Mouse (Mus musculus) thymus, adult 2 months (tissue): ENCODE measurements around the gene Il18bp. TPM values are rescaled to one million over a fixed set of nuclear protein-coding genes. Genes with fewer than 3 reads are reported as not detected.

ENCODE experiments used
- DNase-seq: peaks from one replicate; pipeline ENCODE4 v3.0.0; 2021
- H3K27ac ChIP-seq: fragments of 200-500 bp; 2 replicates; pipeline ENCODE4 v1.5.1; 2012; ENCODE audit warnings: low read length, control low read depth; ENCODE audit not compliant: control insufficient read depth, insufficient read depth
- H3K27me3 ChIP-seq: fragments of 200-500 bp; 2 replicates; pipeline ENCODE4 v1.6.1; 2012; ENCODE audit warnings: mild to moderate bottlenecking, low read length, moderate library complexity, mixed read lengths; ENCODE audit not compliant: control insufficient read depth, insufficient read depth
- H3K36me3 ChIP-seq: fragments of 200-500 bp; 2 replicates; pipeline ENCODE4 v1.6.1; 2012; ENCODE audit warnings: mild to moderate bottlenecking, low read length, moderate library complexity; ENCODE audit not compliant: control insufficient read depth, insufficient read depth
- H3K4me1 ChIP-seq: fragments of 200-500 bp; replicated peaks from 2 replicates; pipeline ENCODE4 v1.6.1; 2012; ENCODE audit warnings: low read length; ENCODE audit not compliant: control insufficient read depth, insufficient read depth
- H3K4me3 ChIP-seq: fragments of 200-500 bp; 2 replicates; pipeline ENCODE4 v1.5.1; 2012; ENCODE audit warnings: mild to moderate bottlenecking, low read length, control low read depth, moderate library complexity; ENCODE audit not compliant: control insufficient read depth, insufficient read depth
- CTCF ChIP-seq: fragments of 200-500 bp; IDR thresholded peaks from 2 replicates; pipeline ENCODE4 v1.5.1; 2012; ENCODE audit warnings: mild to moderate bottlenecking, control low read depth, low read length, moderate library complexity, borderline replicate concordance; ENCODE audit not compliant: control insufficient read depth, poor library complexity, insufficient read depth; ENCODE audit errors: extremely low read depth
- POLR2A ChIP-seq: fragments of 200-500 bp; IDR thresholded peaks from 2 replicates; pipeline ENCODE4 v1.6.1; 2012; ENCODE audit warnings: mild to moderate bottlenecking, low read length, control low read depth, moderate library complexity; ENCODE audit not compliant: control insufficient read depth, poor library complexity, insufficient read depth; ENCODE audit errors: extremely low read depth
- WGBS: fragments of 180-500 bp; shearing (Covaris S2); methylation state at CpG from one replicate; pipeline ENCODE4 v1.1.7; 2018; 5-methylcytosine and 5-hydroxymethylcytosine counted together
- polyA plus RNA-seq: library from polyadenylated mRNA; depleted of rRNA; stranded (reverse); fragments of >200 nt; gene quantifications from 2 replicates; pipeline ENCODE4 v1.2.3, GENCODE M21; 2012

Gene Il18bp
- polyA plus RNA-seq, 1 experiment, result 80.7 TPM

- Histone ChIP-seq H3K27ac (no peak overlapping the region), H3K36me3 (peaks cover 85% of the 10 kb centered on the region), H3K4me1 (no peaks in the 10 kb centered on the region), H3K27me3 (no peaks in the 10 kb centered on the region), H3K4me3 (no peak overlapping the region)
- no peak for TF ChIP-seq CTCF
- no peak for DNase-seq
- 84% methylated on average over 1 of the region's 1 CpGs for WGBS
Measured at GRCm38 (mm10) chr7:102006520-102006919, 12.0 kb downstream of the Il18bp start.

DNA sequence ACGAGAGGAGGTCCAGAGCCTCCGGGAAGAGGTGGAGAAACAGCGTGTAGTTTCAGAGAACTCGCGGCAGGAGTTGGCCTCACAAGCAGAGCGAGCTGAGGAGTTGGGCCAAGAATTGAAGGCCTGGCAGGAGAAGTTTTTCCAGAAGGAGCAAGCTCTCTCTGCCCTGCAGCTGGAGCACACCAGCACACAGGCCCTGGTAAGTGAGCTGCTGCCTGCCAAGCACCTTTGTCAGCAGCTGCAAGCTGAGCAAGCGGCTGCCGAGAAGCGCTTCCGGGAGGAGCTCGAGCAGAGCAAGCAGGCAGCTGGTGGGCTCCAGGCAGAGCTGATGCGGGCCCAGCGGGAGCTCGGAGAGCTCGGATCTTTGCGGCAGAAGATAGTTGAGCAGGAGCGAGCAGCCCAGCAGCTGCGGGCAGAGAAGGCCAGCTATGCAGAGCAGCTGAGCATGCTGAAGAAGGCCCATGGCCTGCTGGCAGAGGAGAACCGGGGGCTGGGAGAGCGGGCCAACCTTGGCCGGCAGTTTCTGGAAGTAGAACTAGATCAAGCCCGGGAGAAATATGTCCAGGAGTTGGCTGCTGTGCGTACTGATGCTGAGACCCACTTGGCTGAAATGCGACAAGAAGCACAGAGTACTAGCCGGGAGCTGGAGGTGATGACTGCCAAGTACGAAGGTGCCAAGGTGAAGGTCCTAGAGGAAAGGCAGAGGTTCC is 17.4 kb downstream of the Il18bp start:
- Histone ChIP-seq H3K4me3 (no peak overlapping the region), H3K4me1 (no peaks in the 10 kb centered on the region), H3K27ac (no peak overlapping the region), H3K27me3 (no peaks in the 10 kb centered on the region), H3K36me3 (peaks cover 74% of the 10 kb centered on the region)
- DNase-seq, result no peak
- TF ChIP-seq CTCF, result no peak
- 93% methylated on average over 26 of the region's 26 CpGs for WGBS

DNA sequence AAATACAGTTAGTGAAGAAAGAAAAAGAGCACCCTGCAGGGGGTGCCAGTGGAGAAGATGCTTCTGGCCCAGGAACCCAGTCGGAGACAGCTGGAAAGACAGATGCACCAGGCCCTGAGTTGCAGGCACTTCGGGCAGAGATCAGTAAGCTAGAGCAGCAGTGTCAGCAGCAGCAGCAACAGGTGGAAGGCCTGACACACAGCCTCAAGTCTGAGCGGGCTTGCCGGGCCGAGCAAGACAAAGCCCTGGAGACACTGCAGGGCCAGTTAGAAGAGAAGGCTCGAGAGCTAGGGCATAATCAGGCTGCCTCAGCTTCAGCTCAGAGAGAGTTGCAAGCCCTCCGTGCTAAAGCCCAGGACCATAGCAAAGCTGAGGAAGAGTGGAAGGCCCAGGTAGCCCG is 18.2 kb downstream of the Il18bp start:
- Histone ChIP-seq H3K27ac (no peak overlapping the region), H3K27me3 (no peaks in the 10 kb centered on the region), H3K4me1 (no peaks in the 10 kb centered on the region), H3K4me3 (no peak overlapping the region), H3K36me3 (peaks cover 74% of the 10 kb centered on the region)
- no peak for TF ChIP-seq CTCF
- TF ChIP-seq POLR2A, result no peak
- no peak for DNase-seq
- 96% methylated on average over 8 of the region's 8 CpGs for WGBS

- no peaks in the 10 kb centered on the region for H3K27me3 ChIP-seq
- H3K36me3 ChIP-seq, result peaks cover 81% of the 10 kb centered on the region
- H3K27ac ChIP-seq, result no peak overlapping the region
- 96% methylated on average over 15 of the region's 15 CpGs for WGBS
- DNase-seq, result no peak
- H3K4me3 ChIP-seq, result no peak overlapping the region
- TF ChIP-seq CTCF (no peak), POLR2A (0 out of 2 replicates have a peak, but pooled peaks have one; percentile 5)
- H3K4me1 ChIP-seq, result no peaks in the 10 kb centered on the region
Measured at GRCm38 (mm10) chr7:101999461-102000151, 18.9 kb downstream of the Il18bp start.

GRCm38 (mm10) chr7:101998194-101998927 is 20.1 kb downstream of the Il18bp start:
- DNase-seq, result peak; percentile 80
- TF ChIP-seq CTCF, result peak; percentile 95
- no peak for TF ChIP-seq POLR2A
- Histone ChIP-seq H3K4me1 (no peaks in the 10 kb centered on the region), H3K27ac (no peak overlapping the region), H3K36me3 (peaks cover 88% of the 10 kb centered on the region), H3K27me3 (no peaks in the 10 kb centered on the region), H3K4me3 (no peak overlapping the region)
- 81% methylated on average over 14 of the region's 14 CpGs for WGBS

DNA sequence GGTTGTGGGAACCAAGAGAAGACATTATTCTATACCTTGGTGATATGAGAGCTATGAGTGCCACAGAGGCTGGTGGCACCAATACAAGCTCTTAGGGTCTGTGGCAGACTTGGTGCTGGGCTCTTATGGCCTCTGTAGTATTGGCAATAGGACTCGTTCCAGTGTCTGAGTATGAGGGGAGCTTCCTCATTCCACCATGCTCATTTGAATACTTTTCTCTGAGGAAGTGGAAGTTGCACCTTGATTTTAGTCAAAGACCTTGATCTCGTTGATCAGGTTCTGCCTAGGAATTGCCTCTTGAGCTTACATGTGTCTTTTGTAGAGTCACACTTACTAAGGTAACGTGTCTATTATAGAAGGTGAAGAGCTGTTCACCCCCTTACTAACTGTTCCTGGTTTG is 24.2 kb downstream of the Il18bp start:
- H3K4me1 ChIP-seq, result no peaks in the 10 kb centered on the region
- H3K36me3 ChIP-seq, result peaks cover 89% of the 10 kb centered on the region
- H3K27ac ChIP-seq, result no peak overlapping the region
- WGBS, result 86% methylated on average over 3 of the region's 3 CpGs
- no peak overlapping the region for H3K4me3 ChIP-seq
- TF ChIP-seq POLR2A, result no peak
- TF ChIP-seq CTCF, result no peak
- no peaks in the 10 kb centered on the region for H3K27me3 ChIP-seq
- DNase-seq, result no peak

GRCm38 (mm10) chr7:101985081-101985480 is 33.4 kb downstream of the Il18bp start:
- DNase-seq, result no peak
- Histone ChIP-seq H3K4me1 (no peaks in the 10 kb centered on the region), H3K4me3 (no peak overlapping the region), H3K27me3 (no peaks in the 10 kb centered on the region), H3K36me3 (peaks cover 31% of the 10 kb centered on the region), H3K27ac (no peak overlapping the region)
- 97% methylated on average over 3 of the region's 3 CpGs for WGBS
- no peak for TF ChIP-seq CTCF
- no peak for TF ChIP-seq POLR2A
